Mouse (Mus musculus): ENCODE measurements at regions not wholly inside any gene's neighbourhood (a gene's known extent, or its start where the extent isn't known, plus 50 kb on each side); places are given as distances from the start of the nearest gene placed in this dataset.

- DNase-seq (ENCODE audit: low read depth, low spot score): no peak
Measured at GRCm38 (mm10) chr8:103138136-103138535, 352.7 kb upstream of the Cdh11 start.

DNA sequence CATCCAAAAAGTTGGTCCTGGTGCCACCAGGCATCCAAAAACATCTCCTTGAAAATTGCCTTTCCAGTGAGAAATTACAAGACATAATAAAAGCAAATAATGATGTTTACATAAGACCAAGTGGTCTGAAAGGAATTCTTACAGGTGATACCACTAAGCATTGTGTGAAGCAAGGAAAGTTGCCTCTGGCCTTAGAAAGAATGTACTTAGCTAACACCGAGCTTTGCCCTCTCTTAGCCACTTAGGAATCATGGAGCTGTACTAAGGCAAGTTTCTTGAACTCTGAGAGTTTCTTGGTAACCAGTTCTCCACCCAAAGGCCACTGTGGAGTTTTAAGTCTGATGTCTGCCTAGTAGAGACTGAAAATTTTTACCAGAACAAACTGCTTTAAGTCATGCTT lies 359.4 kb upstream of the Cdh11 start:
- DNase-seq (ENCODE audit: low read depth, low spot score): no peak

GRCm38 (mm10) chr8:103148013-103148412 lies 362.6 kb upstream of the Cdh11 start:
- DNase-seq (ENCODE audit: low read depth, low spot score): no peak

DNA sequence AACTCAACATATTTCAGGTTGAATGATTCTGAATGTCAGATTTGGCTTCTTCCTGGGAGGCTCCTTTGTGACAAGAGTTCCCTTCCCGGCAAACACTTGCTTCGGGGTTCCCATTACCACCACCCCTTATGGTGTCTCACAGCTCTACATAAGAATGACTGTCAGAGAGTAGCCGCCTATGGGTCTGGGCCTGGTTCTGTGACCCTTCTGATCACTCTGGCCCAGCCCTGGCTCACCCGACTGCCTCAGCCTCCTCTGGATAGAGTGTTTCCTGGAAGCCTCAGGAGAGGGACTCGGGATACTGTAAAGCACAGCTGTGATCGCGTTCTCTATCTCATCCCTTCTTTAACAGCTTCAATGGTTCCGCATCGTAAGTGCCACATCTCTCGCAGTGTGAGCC lies 363.0 kb upstream of the Cdh11 start:
- DNase-seq (ENCODE audit: low read depth, low spot score): no peak

GRCm38 (mm10) chr8:103166623-103167316 lies 381.3 kb upstream of the Cdh11 start:
- DNase-seq (ENCODE audit: low read depth, low spot score): no peak

DNA sequence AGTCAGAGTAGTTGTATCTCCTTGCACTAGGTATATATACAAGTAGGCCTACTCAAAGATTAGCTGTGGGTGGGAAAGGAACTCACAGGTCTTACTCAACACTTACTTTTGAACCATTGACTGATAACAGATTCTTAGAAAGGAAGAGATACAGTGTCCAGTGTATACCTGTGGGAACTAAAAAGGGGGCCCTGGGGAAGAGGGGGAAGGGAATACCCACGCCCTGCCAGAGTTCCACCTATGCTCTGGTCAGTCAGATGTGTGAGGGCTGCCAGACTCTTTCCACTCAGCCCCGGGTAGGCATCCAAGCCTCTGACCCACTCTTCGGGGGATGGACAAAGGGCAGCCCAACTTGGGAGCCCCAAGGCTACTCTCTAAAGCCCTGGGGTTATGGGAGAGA lies 387.9 kb upstream of the Cdh11 start:
- no peak for DNase-seq (ENCODE audit: low read depth, low spot score)

DNA sequence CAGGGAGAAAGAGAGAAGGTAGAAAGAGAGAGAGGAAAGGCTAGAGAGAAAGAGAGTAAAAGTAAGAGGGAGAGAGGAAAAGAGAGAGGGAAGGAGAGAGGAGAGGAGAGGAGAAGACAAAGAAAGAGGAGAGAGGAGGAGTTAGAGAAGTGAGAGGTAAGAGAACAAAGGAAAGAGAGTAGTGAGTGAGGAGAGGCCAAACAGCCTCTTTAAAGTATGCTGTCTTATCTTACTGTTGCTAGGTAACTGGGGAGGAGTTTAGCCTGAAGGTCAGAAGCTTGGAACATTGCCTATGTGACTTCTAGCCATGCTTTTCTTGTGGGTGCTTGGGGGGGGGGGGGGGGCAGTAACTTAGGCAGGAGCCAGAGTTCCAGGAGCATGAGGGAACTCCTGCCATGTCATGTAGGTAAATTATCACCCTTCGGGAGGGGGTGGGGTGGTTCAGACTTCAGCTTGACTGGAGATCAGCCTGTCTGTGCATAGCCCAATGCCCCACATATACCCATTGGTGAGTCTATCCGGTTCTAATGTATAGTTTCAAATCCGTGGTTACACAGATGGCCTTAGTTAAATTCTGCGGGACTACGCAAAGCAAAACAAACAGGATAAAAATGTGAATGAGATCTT lies 388.5 kb upstream of the Cdh11 start:
- no peak for DNase-seq (ENCODE audit: low read depth, low spot score)

GRCm38 (mm10) chr8:103180661-103181060 lies 395.2 kb upstream of the Cdh11 start:
- no peak for DNase-seq (ENCODE audit: low read depth, low spot score)

DNA sequence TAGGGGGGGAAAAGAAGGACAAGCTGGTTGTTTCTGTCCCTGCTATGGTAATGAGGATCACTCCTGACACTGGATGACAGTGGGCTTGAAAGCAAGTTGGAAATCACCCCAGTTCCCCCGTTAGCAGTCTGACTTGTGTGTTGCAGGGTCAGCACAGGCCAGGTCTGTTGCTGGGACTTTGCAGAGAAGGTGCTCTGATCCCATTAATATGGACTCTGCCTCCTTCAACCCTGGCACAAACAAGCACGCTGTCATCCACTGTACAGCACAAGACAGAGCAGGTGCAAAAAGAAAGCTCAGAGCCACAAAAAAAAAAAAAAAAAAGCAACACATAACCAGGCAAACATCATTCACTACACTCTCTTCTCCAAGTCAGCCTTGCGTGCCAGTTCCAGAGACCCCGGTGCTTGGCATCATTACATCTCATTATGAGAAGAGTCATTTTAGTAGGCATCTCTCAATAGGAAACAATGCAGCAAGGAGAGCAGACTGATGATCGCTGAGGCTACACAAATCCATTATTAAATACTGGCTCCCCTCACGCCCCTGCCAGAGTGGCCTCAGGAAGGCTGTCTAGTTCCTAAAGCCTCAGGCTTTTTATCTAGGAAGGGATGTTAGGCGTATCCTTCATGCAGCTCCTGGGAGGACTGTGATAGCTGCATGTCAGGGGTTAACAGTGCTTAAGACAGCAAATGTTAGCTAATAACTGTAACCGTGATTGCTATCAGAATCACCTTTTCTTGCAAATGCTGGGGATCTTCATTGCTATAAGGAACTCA lies 403.5 kb upstream of the Cdh11 start:
- DNase-seq (ENCODE audit: low read depth, low spot score): no peak

GRCm38 (mm10) chr8:103198251-103198650 lies 412.8 kb upstream of the Cdh11 start:
- no peak for DNase-seq (ENCODE audit: low read depth, low spot score)

DNA sequence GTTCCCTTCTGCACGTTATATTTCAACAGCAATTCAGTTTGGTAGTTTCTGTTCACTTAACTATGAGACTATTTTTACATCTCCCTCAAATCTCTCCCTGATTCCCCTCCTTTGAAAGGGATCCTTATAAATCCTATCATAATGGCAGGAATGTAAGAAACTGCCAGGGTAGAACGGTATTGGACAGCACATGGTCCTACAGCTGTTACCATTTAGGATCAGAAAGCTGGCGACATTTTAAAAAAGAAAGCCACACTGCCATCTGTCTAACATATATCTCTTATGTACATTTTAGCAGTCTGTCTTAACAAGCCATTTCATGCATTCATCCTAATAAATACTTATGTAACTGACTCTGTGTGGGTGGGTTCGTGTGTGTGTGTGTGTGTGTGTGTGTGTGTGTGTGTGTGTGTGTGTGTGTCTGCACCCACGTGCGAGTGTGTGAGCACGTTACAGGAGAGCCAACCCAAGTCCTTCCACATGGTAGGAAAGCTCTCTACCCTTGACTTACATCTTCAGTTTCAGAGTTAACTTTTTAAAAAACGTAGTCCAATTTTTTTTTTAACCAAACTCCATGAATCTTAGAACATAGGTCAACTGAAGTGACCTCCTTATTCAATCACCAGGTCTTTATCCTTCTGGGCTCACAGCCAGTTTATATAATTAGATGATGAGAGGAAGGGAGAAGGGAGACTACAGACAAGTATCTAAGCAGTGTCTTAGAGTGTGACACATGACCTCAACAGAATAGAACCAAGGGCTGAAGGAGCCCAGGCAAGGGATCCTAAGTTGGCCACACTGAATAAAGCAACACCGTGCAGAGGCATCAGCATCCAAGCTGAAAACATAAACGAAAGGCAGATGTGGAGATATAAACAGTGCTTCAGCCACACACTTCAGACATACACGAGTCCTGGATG lies 414.5 kb upstream of the Cdh11 start:
- no peak for DNase-seq (ENCODE audit: low read depth, low spot score)

- no peak for DNase-seq (ENCODE audit: low read depth, low spot score)
Measured at GRCm38 (mm10) chr8:103203710-103204109, 418.3 kb upstream of the Cdh11 start.

- no peak for DNase-seq (ENCODE audit: low read depth, low spot score)
Measured at GRCm38 (mm10) chr8:103214606-103215005, 429.2 kb upstream of the Cdh11 start.

DNA sequence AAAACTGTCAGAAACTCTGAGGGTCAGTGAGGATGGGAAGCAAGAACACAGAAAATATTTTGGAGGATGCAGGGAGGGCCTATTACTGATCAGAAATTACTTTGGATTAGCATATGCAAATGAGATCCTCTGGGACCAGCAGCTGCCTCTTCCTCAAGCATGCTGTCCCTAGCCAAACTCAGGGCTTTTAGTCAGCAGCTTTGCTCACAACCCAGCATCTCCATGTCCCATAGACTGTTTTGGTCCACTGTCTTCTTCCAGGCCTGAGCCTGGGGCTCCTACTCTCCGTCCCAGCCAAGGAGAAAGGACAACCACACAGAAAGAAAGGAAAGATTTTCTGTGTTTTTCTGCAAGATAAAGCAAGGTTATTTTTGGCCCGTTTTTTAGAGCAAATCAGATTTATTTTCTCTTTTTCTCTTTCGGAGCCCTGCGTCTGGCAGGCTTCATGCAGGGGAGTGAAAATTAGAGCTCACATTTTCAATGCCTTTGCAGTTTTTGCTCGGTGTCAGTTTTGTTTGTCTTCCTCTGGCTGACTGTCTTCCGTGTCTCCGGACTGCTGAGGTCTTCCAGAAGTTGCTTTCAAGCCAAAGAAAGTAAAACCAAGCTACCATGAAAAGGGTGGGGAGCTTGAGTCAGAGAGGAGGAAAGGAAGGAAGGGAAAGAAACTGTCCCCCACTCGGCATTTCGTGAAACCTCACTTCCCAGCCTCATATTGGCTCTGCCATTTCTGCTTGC lies 445.5 kb upstream of the Cdh11 start:
- DNase-seq (ENCODE audit: low read depth, low spot score): no peak

GRCm38 (mm10) chr8:103234374-103234773 lies 448.9 kb upstream of the Cdh11 start:
- no peak for DNase-seq (ENCODE audit: low read depth, low spot score)

DNA sequence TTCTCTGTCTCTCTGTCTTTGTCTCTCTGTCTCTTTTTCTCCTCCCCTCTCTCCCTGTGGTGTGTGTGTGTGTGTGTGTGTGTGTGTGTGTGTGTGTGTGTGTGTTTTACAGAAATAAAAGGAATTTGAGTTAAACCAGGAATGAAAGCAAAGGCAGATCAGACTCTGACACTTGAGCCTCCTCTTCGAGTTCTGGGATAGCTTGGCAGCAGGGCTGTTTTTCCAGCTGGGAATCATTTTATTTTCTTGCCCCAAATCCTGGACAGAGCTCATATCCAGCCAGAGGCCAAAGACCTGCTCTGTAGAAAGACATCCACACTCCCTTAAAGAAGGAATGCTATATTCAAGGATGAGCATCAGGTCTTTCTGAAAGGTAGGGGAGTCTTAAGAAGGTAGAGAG lies 450.2 kb upstream of the Cdh11 start:
- DNase-seq (ENCODE audit: low read depth, low spot score): no peak

- no peak for DNase-seq (ENCODE audit: low read depth, low spot score)
Measured at GRCm38 (mm10) chr8:103238456-103238970, 453.1 kb upstream of the Cdh11 start.

- DNase-seq (ENCODE audit: low read depth, low spot score): no peak
Measured at GRCm38 (mm10) chr8:103244169-103244568, 458.7 kb upstream of the Cdh11 start.

DNA sequence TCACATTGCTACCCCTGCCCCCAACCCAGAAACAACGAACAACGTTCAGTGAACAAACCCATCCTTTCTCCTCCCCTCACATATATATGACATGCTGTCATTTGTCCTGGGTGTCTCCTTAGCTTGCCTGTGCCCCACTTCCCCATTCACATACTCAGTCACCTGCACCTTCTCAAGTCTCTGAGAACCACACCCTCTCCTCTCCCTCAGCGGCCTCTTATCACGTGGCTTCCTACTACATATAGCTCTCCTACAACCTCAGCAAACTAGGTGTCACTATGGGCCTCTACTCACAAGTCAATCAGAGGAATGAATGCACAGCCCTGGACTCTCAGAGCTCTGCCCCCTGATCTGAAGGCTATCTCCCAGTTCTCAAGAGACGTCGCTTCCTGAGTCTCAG lies 459.2 kb upstream of the Cdh11 start:
- no peak for DNase-seq (ENCODE audit: low read depth, low spot score)

GRCm38 (mm10) chr8:103245864-103246263 lies 460.4 kb upstream of the Cdh11 start:
- no peak for DNase-seq (ENCODE audit: low read depth, low spot score)

GRCm38 (mm10) chr8:103261236-103261635 lies 475.8 kb upstream of the Cdh11 start:
- no peak for DNase-seq (ENCODE audit: low read depth, low spot score)
